Mouse (Mus musculus) embryonic stem cell, embryonic (primary cell): Measurements from ENCODE around the gene Sema4d.

Experiments
- CTCF ChIA-PET, 4 experiments: fragments of 300-600 bp in 2 of 4; fragments of 350-600 bp in 2 of 4; sonication (Branson Sonifier 250); formaldehyde crosslinking; loops; one replicate each; lab custom pipeline; 2022; ENCODE audit warnings: inconsistent platforms in 2 of 4; lab: Charles Lee
- POLR2A ChIA-PET, 4 experiments: fragments of 300-600 bp in 2 of 4; fragments of 350-600 bp in 2 of 4; sonication (Branson Sonifier 250); formaldehyde crosslinking; loops; one replicate each; lab custom pipeline; 2022; ENCODE audit warnings: antibody characterized with exemption in 4 of 4, inconsistent platforms in 1 of 4; lab: Charles Lee

The Sema4d gene

GRCm38 (mm10) chr13:51770647-51771427, 22.7 kb downstream of the Sema4d start:
- ChIA-PET CTCF (no interaction called here), POLR2A (interaction anchor here in 2 of 4 experiments (0.9 to 1.5 kb wide), 3 partner anchors 9 to 24 kb away, joined by 3 to 5 read pairs (median 3); no protein-coding TSS in a partner anchor)

GRCm38 (mm10) chr13:51767991-51768761, 25.4 kb downstream of the Sema4d start:
- CTCF ChIA-PET: interaction anchor here in 2 of 4 experiments (0.7 kb wide), 2 partner anchors 9 to 31 kb away, joined by 3 read pairs; no protein-coding TSS in a partner anchor

DNA sequence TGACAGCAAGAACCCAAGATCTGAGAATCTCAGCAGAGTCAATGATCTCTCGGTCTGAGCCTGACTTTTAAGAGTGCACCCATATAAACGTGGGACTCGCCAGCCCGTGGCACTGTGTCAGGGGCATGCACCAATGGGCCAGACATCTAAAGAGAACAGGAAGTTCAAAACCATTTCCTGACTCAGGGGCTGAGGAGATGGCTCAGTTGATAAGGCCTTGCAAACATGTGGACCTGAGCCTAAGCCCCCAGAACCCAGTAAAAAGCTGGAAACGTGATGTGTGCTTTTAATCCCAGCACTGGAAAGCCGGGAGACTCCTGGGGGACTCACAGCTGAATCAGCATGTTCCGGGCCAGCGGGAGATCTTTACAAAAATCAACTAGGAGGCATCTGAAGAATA, 26.0 kb downstream of the Sema4d start:
- POLR2A ChIA-PET: interaction anchor here in 2 of 4 experiments (1.0 to 1.8 kb wide), 6 partner anchors 10 to 43 kb away, joined by 3 to 5 read pairs (median 4); no protein-coding TSS in a partner anchor
- CTCF ChIA-PET: no interaction called here

More at GRCm38 (mm10) chr13:51767991-51768761, 25.4 kb downstream of the Sema4d start:
- POLR2A ChIA-PET: interaction anchor here in 2 of 4 experiments (0.7 to 1.8 kb wide), 10 partner anchors 10 to 1010 kb away, joined by 3 to 5 read pairs (median 3); no protein-coding TSS in a partner anchor

DNA sequence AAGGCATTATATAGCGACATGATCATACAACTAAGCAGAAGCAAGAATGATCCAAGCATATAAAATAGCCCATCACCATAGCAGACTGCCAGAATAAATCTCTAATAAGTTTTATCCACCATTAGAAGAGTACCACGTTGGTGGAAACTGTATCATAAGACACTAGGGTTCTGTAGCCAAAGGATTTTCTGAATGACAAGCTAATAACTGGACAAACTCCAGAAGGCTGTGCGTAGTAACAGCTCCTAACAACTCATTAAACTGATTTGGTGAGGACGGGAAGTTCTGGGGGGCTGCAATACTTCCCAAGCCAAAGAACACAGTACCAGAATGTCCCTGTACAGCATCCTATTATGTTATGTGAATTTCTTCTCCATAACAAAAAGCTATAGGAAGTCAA, 26.8 kb downstream of the Sema4d start:
- CTCF ChIA-PET: no interaction called here
- POLR2A ChIA-PET: interaction anchor here in 2 of 4 experiments (1.1 to 1.8 kb wide), 3 partner anchors 12 to 42 kb away, joined by 3 to 5 read pairs (median 4); no protein-coding TSS in a partner anchor

DNA sequence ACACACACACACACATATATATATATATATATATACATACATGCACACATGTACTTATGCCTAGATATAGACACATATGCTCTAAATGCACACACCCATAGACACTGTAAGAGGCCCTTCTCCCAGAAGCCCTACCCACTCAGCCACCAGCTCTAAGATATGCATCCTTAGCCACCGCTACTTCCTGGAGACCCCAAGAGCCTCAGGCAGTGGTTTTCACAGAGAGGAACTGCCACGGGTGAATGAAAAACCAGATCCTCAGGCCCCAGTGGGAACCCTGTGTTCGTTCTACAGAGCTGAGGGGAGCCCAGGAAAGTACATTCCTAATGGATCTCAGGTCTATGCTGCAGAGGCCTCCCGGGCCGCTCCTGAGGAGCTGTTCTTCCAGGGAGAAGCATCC, 28.2 kb downstream of the Sema4d start:
- POLR2A ChIA-PET: interaction anchor here in 2 of 4 experiments (0.7 to 1.1 kb wide), 2 partner anchors 14 to 154 kb away, joined by 4 to 5 read pairs; no protein-coding TSS in a partner anchor
- CTCF ChIA-PET: interaction anchor here in 2 of 4 experiments (0.6 to 0.7 kb wide), 2 partner anchors 14 to 978 kb away, joined by 3 to 4 read pairs; no protein-coding TSS in a partner anchor

- ChIA-PET POLR2A (interaction anchor here in 2 of 4 experiments (0.6 to 2.8 kb wide), 4 partner anchors 11 to 356 kb away, joined by 3 to 9 read pairs (median 3); no protein-coding TSS in a partner anchor), CTCF (interaction anchor here in 1 of 4 experiments (0.6 kb wide), 1 partner anchor 13 kb away, joined by 4 read pairs; no protein-coding TSS in a partner anchor)
These were observed 30.4 kb downstream of the Sema4d start for GRCm38 (mm10) chr13:51763019-51763698.

- ChIA-PET POLR2A (interaction anchor here in 2 of 4 experiments (0.8 to 2.8 kb wide), 5 partner anchors 9 to 35 kb away, joined by 3 to 9 read pairs (median 4); no protein-coding TSS in a partner anchor), CTCF (no interaction called here)
These were observed 32.2 kb downstream of the Sema4d start for GRCm38 (mm10) chr13:51761186-51761813.

DNA sequence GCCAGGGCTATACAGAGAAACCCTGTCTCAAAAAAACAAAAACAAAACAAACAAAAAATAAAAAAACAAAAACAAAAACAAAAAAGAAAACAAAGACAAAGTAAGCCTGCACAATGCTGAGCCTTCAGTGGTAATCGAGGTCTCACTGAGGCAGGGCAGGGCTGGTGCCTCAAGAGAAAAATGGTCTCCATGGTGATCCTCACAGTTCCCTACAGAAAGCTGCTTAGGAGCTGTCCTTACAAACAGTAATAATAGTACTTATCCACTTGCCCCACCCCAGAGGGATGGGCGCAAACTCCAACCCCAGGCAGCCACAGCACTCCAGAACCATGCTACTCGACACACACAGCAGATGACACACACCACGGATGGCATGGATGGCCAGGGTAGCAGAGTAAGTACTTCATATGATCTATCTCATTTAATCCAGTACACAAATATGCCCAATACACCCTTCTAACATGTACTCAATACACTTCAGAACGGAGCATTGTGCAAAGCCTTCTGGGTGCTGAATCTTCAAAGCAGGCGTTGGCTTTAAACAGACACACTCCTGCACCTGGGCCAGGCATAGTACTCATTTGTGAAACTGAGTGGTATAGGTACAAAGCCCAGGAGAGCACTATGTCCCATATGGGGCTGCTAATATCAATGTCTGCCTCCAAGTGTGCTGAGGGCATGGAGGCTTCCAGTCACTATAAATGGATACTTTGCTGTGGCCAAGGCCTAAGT, 34.1 kb downstream of the Sema4d start:
- ChIA-PET CTCF (no interaction called here), POLR2A (interaction anchor here in 1 of 4 experiments (1.1 to 2.0 kb wide), 3 partner anchors 9 to 34 kb away, joined by 3 to 4 read pairs (median 3); partner anchors contain the start of gene Sema4d)

DNA sequence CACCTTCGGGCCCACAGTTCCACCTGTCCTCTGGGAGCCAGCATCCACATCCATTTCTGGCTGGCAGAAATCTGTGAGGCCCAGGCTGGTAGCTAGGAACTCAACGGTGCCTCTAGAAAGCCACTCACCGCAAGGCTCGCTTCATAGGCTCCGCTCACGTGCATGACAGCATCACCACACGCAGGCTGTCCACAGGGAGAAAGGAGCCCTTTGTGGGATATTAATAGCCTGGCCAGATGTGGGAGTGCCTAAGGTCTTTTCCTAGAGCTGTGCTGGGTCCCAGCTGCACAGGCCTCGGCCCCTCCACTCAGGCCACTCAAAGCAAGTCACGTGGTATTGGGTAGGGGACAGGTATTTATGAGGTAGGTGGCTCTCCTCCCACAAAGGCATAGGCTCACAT, 35.1 kb downstream of the Sema4d start:
- POLR2A ChIA-PET: interaction anchor here in 1 of 4 experiments (1.1 to 2.0 kb wide), 2 partner anchors 8 to 35 kb away, joined by 3 to 4 read pairs; partner anchors contain the start of gene Sema4d
- CTCF ChIA-PET: no interaction called here

- ChIA-PET CTCF (interaction anchor here in 1 of 4 experiments (1.1 kb wide), 1 partner anchor 28 kb away, joined by 3 read pairs; no protein-coding TSS in a partner anchor), POLR2A (interaction anchor here in 2 of 4 experiments (1.0 to 3.2 kb wide), 5 partner anchors 11 to 89 kb away, joined by 3 to 13 read pairs (median 5); no protein-coding TSS in a partner anchor)
These were observed 36.4 kb downstream of the Sema4d start for GRCm38 (mm10) chr13:51757099-51757498.

GRCm38 (mm10) chr13:51756563-51756962, 37.0 kb downstream of the Sema4d start:
- POLR2A ChIA-PET: interaction anchor here in 3 of 4 experiments (0.6 to 3.2 kb wide), 8 partner anchors 11 to 88 kb away, joined by 3 to 13 read pairs (median 4); no protein-coding TSS in a partner anchor
- CTCF ChIA-PET: interaction anchor here in 2 of 4 experiments (0.6 to 1.1 kb wide), 3 partner anchors 27 to 154 kb away, joined by 3 to 6 read pairs (median 4); no protein-coding TSS in a partner anchor

GRCm38 (mm10) chr13:51756019-51756418, 37.5 kb downstream of the Sema4d start:
- POLR2A ChIA-PET: interaction anchor here in 3 of 4 experiments (0.6 to 3.2 kb wide), 8 partner anchors 12 to 88 kb away, joined by 3 to 13 read pairs (median 4); no protein-coding TSS in a partner anchor
- CTCF ChIA-PET: interaction anchor here in 2 of 4 experiments (0.6 to 1.1 kb wide), 4 partner anchors 27 to 488 kb away, joined by 3 to 6 read pairs (median 4); no protein-coding TSS in a partner anchor

DNA sequence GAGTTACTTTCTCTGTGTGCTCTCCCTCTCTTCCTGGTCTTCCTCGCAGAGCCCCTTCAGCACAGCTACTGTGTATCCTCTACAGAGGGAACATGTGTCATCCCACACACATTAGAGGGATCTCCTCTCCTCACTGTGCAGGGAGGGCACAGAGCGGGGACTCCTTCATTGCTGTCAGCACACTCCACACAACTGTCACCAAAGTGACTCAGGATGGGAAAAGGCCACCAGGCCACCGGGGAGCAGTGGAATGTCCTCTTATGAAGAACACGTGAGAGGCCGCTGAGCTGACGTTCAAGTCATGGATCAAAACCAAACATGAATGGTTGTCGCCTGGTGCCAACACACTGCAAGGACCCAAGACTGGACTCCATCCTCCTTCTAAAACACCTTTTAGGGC, 38.0 kb downstream of the Sema4d start:
- POLR2A ChIA-PET: interaction anchor here in 2 of 4 experiments (1.0 to 3.2 kb wide), 8 partner anchors 9 to 104 kb away, joined by 3 to 13 read pairs (median 3); partner anchors contain the start of gene Secisbp2 (in 1 of the 2)
- CTCF ChIA-PET: interaction anchor here in 1 of 4 experiments (0.6 to 1.1 kb wide), 2 partner anchors 104 to 489 kb away, joined by 3 read pairs; partner anchors contain the start of gene Secisbp2

DNA sequence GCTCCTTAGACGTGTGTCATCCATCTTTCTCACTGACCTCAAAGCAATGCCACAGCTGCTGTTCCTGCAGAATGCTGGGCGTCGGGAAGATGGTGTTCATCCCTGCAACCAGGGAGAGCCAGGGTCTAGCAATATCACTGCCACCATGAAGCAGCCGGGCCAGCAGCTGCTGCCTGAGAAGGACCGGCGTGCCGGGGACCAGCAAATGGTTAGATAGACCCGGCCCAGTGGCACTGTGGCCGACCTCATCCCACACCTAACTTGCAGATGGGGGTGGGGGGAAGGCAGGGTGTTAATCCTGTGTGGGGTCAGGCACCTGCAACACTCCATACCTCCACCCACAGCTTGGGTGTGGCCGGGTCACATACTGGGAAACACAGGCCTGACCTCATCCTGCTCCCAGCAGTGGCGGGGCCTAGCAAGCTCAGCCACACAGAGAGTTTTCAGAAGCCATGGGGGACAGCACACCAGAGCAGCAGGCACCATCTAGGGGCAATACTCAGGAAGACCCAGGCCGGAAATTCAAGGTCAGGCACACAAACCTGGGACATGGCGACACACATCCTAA, 38.9 kb downstream of the Sema4d start:
- CTCF ChIA-PET: interaction anchor here in 2 of 4 experiments (0.6 to 1.5 kb wide), 4 partner anchors 9 to 103 kb away, joined by 3 to 5 read pairs (median 3); partner anchors contain the start of gene Secisbp2 (in 1 of the 2)
- POLR2A ChIA-PET: interaction anchor here in 3 of 4 experiments (0.6 to 3.2 kb wide), 12 partner anchors 8 to 108 kb away, joined by 3 to 13 read pairs (median 3); partner anchors contain the start of gene Secisbp2 (in 1 of the 3)

GRCm38 (mm10) chr13:51753802-51754444, 39.6 kb downstream of the Sema4d start:
- ChIA-PET CTCF (interaction anchor here in 3 of 4 experiments (0.6 to 1.5 kb wide), 6 partner anchors 9 to 34 kb away, joined by 3 to 5 read pairs (median 4); no protein-coding TSS in a partner anchor), POLR2A (interaction anchor here in 3 of 4 experiments (0.6 to 3.2 kb wide), 14 partner anchors 12 to 107 kb away, joined by 3 to 13 read pairs (median 3); partner anchors contain the start of gene Secisbp2 (in 1 of the 3))
